Mouse (Mus musculus): ENCODE measurements around the gene Ccl27a. TPM values are rescaled to one million over a fixed set of nuclear protein-coding genes. Genes with fewer than 3 reads are reported as not detected.
A peak's percentile ranks its signal among the peaks of the same experiment; 100 is the strongest.

Ccl27a gene
- total RNA-seq, 2 experiments from 2014 or later: 26.2 to 27.4 TPM

GRCm38 (mm10) chr4:41755338-41756305 lies 18.4 kb downstream of the Ccl27a start, which contains the start of gene Sigmar1:
TSS of gene Sigmar1 (minus strand) at chr4:41756157.
- peak; percentile 59 to 79 for DNase-seq (ENCODE audit: low spot score in 2 of 2)

- DNase-seq (ENCODE audit: low spot score in 2 of 2): no peak
Measured at GRCm38 (mm10) chr4:41754797-41755337, 19.2 kb downstream of the Ccl27a start, which contains the start of gene Galt. TSS of gene Galt (plus strand) at chr4:41755228.

- no peak for DNase-seq (ENCODE audit: low spot score in 2 of 2)
Measured at GRCm38 (mm10) chr4:41745021-41745420, 29.0 kb downstream of the Ccl27a start.

GRCm38 (mm10) chr4:41744131-41744530 lies 29.9 kb downstream of the Ccl27a start:
- no peak for DNase-seq (ENCODE audit: low spot score in 2 of 2)

GRCm38 (mm10) chr4:41741158-41741560 lies 32.9 kb downstream of the Ccl27a start:
- DNase-seq (ENCODE audit: low spot score in 2 of 2): peak; percentile 77 to 88

GRCm38 (mm10) chr4:41740380-41741157 lies 33.5 kb downstream of the Ccl27a start:
- DNase-seq (ENCODE audit: low spot score in 2 of 2): peak in 1 of 2 experiments; percentile 43

GRCm38 (mm10) chr4:41739260-41739659 lies 34.8 kb downstream of the Ccl27a start:
- DNase-seq (ENCODE audit: low spot score in 2 of 2): no peak

- no peak for DNase-seq (ENCODE audit: low spot score in 2 of 2)
Measured at GRCm38 (mm10) chr4:41738256-41738603, 35.8 kb downstream of the Ccl27a start.

- DNase-seq (ENCODE audit: low spot score in 2 of 2): peak in 1 of 2 experiments; percentile 70
Measured at GRCm38 (mm10) chr4:41737602-41738255, 36.3 kb downstream of the Ccl27a start.

GRCm38 (mm10) chr4:41731052-41731765 lies 42.8 kb downstream of the Ccl27a start, which contains the start of gene Arid3c:
TSS of gene Arid3c (minus strand) at chr4:41731142.
- DNase-seq (ENCODE audit: low spot score in 2 of 2): no peak

- DNase-seq (ENCODE audit: low spot score in 2 of 2): no peak
Measured at GRCm38 (mm10) chr4:41726826-41727621, 47.0 kb downstream of the Ccl27a start.

- peak; percentile 64 to 80 for DNase-seq (ENCODE audit: low spot score in 2 of 2)
Measured at GRCm38 (mm10) chr4:41722918-41723351, 51.1 kb downstream of the Ccl27a start, which contains the start of gene Dctn3. TSS of gene Dctn3 (minus strand) at chr4:41723170.

Other genes with a start within 250 kb of the Ccl27a start
- gene Fam219a, start 204.7 kb downstream of the Ccl27a start, total RNA-seq (2021): 10 to 100 TPM; 20.1 to 24.4 TPM
- gene Dnaic1, start 204.5 kb downstream of the Ccl27a start, total RNA-seq (2021): 1 to 10 TPM; 4.9 to 5.8 TPM
- 10 to 100 TPM; 29.0 to 37.6 TPM for gene Enho, start 133.9 kb downstream of the Ccl27a start, total RNA-seq (2021)
- 10 to 100 TPM; 40.8 to 41.9 TPM for gene Cntfr, start 77.2 kb downstream of the Ccl27a start, total RNA-seq (2021)
- 100 to 1,000 TPM in 1 of 2 experiments, 10 to 100 TPM in 1; 85.8 to 111 TPM for gene Il11ra1, start 74.3 kb downstream of the Ccl27a start, total RNA-seq (2021)
- gene Rpp25l, start 60.7 kb downstream of the Ccl27a start, total RNA-seq (2021): 10 to 100 TPM; 36.8 to 40.5 TPM
- 10 to 100 TPM; 49.8 to 52.9 TPM for gene Dctn3, start 51.1 kb downstream of the Ccl27a start, total RNA-seq (2021)
- gene Arid3c, start 43.1 kb downstream of the Ccl27a start, total RNA-seq (2021): not detected
- gene Galt, start 19.0 kb downstream of the Ccl27a start, total RNA-seq (2021): 10 to 100 TPM; 24.0 to 24.1 TPM
- 10 to 100 TPM; 25.7 to 27.4 TPM for gene Sigmar1, start 18.1 kb downstream of the Ccl27a start, total RNA-seq (2021)
- gene Gm21541, start 129.4 kb upstream of the Ccl27a start, total RNA-seq (2021): not detected
- 1 to 10 TPM; 2.8 to 3.0 TPM for gene Gm20878, start 167.3 kb upstream of the Ccl27a start, total RNA-seq (2021)
- under 1 TPM; 0.21 to 0.27 TPM for gene Fam205a4, start 191.8 kb upstream of the Ccl27a start, total RNA-seq (2021)

Data from gastrocnemius, postnatal 4 days (tissue).